Mouse (Mus musculus) cortical plate, adult 2 months (tissue): Measurements from ENCODE around the gene Esr2.

Experiments used
- CTCF ChIP-seq: fragments of 200-500 bp; IDR thresholded peaks from 2 replicates; pipeline ENCODE4 v1.5.1; 2011; ENCODE audit warnings: mild to moderate bottlenecking, control low read depth, low read length; ENCODE audit not compliant: insufficient read depth; ENCODE audit errors: extremely low read depth
- POLR2A ChIP-seq: fragments of 200-500 bp; IDR thresholded peaks from 2 replicates; pipeline ENCODE4 v1.6.1; 2011; ENCODE audit warnings: mild to moderate bottlenecking, low read length, control low read depth; ENCODE audit not compliant: insufficient read depth; ENCODE audit errors: extremely low read depth

DNA sequence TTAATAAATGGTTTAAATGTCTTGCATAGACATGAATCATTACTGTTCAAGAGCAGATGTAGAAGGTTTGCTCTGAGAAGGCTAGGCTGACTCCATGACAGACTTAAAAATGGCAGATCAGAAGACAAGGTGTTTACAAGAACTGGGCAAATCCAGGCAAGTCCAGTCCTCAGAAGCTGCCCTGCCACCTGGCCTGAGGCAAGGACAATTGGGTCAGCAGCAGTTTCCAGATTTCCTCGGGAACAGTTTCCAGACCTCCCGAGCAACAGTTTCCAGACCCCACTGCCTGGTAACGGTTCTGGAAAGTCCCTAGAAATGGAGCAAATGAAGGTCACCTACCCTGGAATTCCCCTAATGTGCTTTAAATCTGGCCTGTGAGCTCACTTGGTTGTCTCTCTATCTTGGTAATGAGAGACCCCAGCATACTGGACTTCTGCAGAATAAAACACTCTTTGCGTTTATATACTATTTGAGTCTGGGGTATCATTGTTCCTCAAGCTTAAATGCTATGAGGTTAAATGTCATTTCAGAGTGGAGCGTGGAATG lies 32.4 kb upstream of the Esr2 start:
- no peak for TF ChIP-seq CTCF
- no peak for TF ChIP-seq POLR2A
